ENCODE assay signal across 8 mouse cellular contexts in the genomic region with DNA sequence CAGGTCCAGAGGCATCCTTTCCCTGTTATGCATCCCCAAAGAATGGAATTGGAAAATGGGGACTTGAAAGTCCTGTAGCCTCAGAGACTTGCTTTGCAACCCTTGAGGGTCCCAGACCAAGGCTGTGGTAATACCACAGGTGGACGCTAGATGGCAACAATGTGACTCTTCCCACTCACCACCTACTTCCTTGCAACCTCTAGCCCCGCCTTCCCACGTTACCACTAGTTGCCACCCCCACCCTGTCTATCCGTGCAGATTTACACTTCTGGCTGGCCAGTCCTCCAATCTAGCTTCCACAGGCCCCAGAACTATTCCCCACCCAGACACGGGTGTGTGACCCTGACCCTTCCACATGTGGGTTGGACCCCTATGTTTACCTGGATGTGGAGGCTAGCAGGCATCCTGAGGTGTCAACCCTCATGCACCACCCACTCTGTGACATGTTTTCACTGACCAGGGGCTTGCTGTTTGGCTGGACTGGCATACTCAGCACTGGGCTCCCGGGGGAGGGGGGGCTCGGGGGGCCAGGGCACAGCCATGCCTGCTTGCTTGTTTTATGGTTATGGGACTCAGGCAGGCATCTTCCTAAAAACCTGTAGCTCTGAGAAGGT. TPM values are rescaled to one million over a fixed set of nuclear protein-coding genes. Genes with fewer than 3 reads are reported as not detected.
DNase-seq lines count a peak whose midpoint lies in the region; ATAC-seq and TF ChIP-seq lines count a peak whose summit lies in the region.

No protein-coding gene starts in this region.

- no peak overlapping the region for H3K4me3 ChIP-seq in heart, adult 2 months
- no peak overlapping the region for H3K4me3 ChIP-seq in liver, embryonic 13.5 days (replicated peaks)

- WGBS in heart, adult 2 months = 17% methylated on average over 7 of the region's 7 CpGs
- WGBS in liver, embryonic 13.5 days (ENCODE audit: insufficient replicate concordance) = 11% methylated on average over 7 of the region's 7 CpGs

- no peaks in the 10 kb centered on the region for H3K36me3 ChIP-seq in heart, adult 2 months (ENCODE audit: control insufficient read depth, insufficient read depth, low read length)
- peaks cover 25% of the 10 kb centered on the region for H3K36me3 ChIP-seq in liver, embryonic 13.5 days

- TF ChIP-seq EP300 in heart, adult 2 months (IDR thresholded peaks at IDR 0.05; ENCODE audit: insufficient read depth, low read depth, low read length) = 0 out of 2 replicates have a peak, but pooled peaks have one; percentile 44

- peak overlapping the region; percentile 40; the same call in 1 of the 2 replicates for H3K4me2 ChIP-seq in liver, embryonic 13.5 days

- no peaks in the 10 kb centered on the region for H3K27me3 ChIP-seq in Patski
- H3K27me3 ChIP-seq in heart, adult 2 months (ENCODE audit: control insufficient read depth, insufficient read depth, low read length) = no peaks in the 10 kb centered on the region
- no peaks in the 10 kb centered on the region for H3K27me3 ChIP-seq in liver, embryonic 13.5 days

- in situ Hi-C loops in Patski (cut with MboI; ENCODE audit: low pct_unique_long_range_greater_than_20kb) = no loop called here

- no peak for TF ChIP-seq POLR2A in heart, adult 2 months (IDR thresholded peaks at IDR 0.05; ENCODE audit: insufficient read depth, low read depth, low read length)

- intact Hi-C loops in heart, adult 2 months (cut with DNase I) = loop anchor here (1.0 kb wide), 1 partner anchor 119 kb away; no protein-coding TSS in a partner anchor

- no peaks in the 10 kb centered on the region for H3K79me2 ChIP-seq in heart, adult 2 months (replicated peaks; ENCODE audit: control insufficient read depth, insufficient read depth, low read length)

- ATAC-seq in Patski = no peak
- no peak for ATAC-seq in liver, embryonic 13.5 days (ENCODE audit: low read depth)

- no peaks in the 10 kb centered on the region for H3K9me3 ChIP-seq in liver, embryonic 13.5 days (replicated peaks)

- CTCF ChIA-PET in Patski (lab: Charles Lee) = interaction anchor here (1.4 to 1.8 kb wide), 3 partner anchors 12 to 156 kb away, joined by 3 to 7 read pairs (median 4); no protein-coding TSS in a partner anchor

- H3K4me1 ChIP-seq in heart, adult 2 months (ENCODE audit: control insufficient read depth, insufficient read depth, low read length) = no peaks in the 10 kb centered on the region
- H3K4me1 ChIP-seq in liver, embryonic 13.5 days (replicated peaks) = peaks cover 4% of the 10 kb centered on the region

- POLR2A ChIA-PET in Patski (lab: Charles Lee) = no interaction called here

- DNase-seq in B cell, adult 2 months = peak; percentile 78
- peak; percentile 46 for DNase-seq in Patski (ENCODE audit: low read depth, low spot score)
- peak; percentile 88 for DNase-seq in embryo, embryonic 10 days (ENCODE audit: low spot score)
- peak; percentile 57 to 68 for DNase-seq in heart, adult 2 months
- peak; percentile 72 for DNase-seq in kidney, adult 18-20 months
- DNase-seq in liver, embryonic 13.5 days = peak; percentile 42
- peak; percentile 47 to 65 for DNase-seq in natural killer cell, adult 2 months (ENCODE audit: low spot score in 2 of 2)
- peak; percentile 83 for DNase-seq in testis, postnatal 10 days (ENCODE audit: low spot score)

- TF ChIP-seq CTCF in Patski (IDR thresholded peaks at IDR 0.05) = no peak
- no peak; the same call in 1 of the 2 replicates for TF ChIP-seq CTCF in heart, adult 2 months (IDR thresholded peaks at IDR 0.05)

- no peak overlapping the region for H3K9ac ChIP-seq in heart, adult 2 months (ENCODE audit: low read depth, low read length)
- no peak overlapping the region for H3K9ac ChIP-seq in liver, embryonic 13.5 days

- H3K27ac ChIP-seq in heart, adult 2 months = no peak overlapping the region
- H3K27ac ChIP-seq in liver, embryonic 13.5 days = no peak overlapping the region

RNA-seq across cellular contexts. Expression of gene Slc29a4, which starts 31.3 kb away (rescaled TPM):
- polyA plus RNA-seq in Patski (2021) = 0.05 TPM
- under 1 TPM; 0.27 to 0.31 TPM for total RNA-seq in heart, adult 2 months (2021)
- polyA plus RNA-seq in heart, adult 2 months (2012; rRNA removed) = 0.70 and 0.73 TPM in 2 replicates
- polyA plus RNA-seq in liver, embryonic 13.5 days (2015; fragmentation: Nextera tagmentation; extraction: Ambion mirVana) = 0.21 and 0.36 TPM in 2 replicates
